Mouse (Mus musculus) heart, embryonic 12.5 days (tissue): Measurements from ENCODE around the gene Cacng3. TPM values are rescaled to one million over a fixed set of nuclear protein-coding genes. Genes with fewer than 3 reads are reported as not detected.

ENCODE experiments used
- ATAC-seq: fragments of 200-750 bp; cut with Nextera tagmentation; 2 replicates; pipeline ENCODE4 v1.8.0; 2017; ENCODE audit warnings: moderate TSS enrichment, moderate library complexity; ENCODE audit not compliant: insufficient number of reproducible peaks, low FRiP score
- H3K27ac ChIP-seq: fragments of 300-500 bp; sonication (generic); 2 replicates; pipeline ENCODE4 v1.5.1; 2016; ENCODE audit warnings: mild to moderate bottlenecking, moderate library complexity; ENCODE audit not compliant: poor library complexity, severe bottlenecking
- H3K27me3 ChIP-seq: fragments of 300-500 bp; sonication (generic); replicated peaks from 2 replicates; pipeline ENCODE4 v1.6.1; 2016; ENCODE audit warnings: mild to moderate bottlenecking, moderate library complexity
- H3K36me3 ChIP-seq: fragments of 300-500 bp; sonication (generic); 2 replicates; pipeline ENCODE4 v1.6.1; 2016; ENCODE audit warnings: mild to moderate bottlenecking, moderate library complexity
- H3K4me1 ChIP-seq: fragments of 300-500 bp; sonication (generic); replicated peaks from 2 replicates; pipeline ENCODE4 v1.6.1; 2016; ENCODE audit warnings: mild to moderate bottlenecking
- H3K4me2 ChIP-seq: fragments of 300-500 bp; sonication (generic); 2 replicates; pipeline ENCODE4 v1.6.1; 2016; ENCODE audit warnings: mild to moderate bottlenecking, moderate library complexity
- H3K4me3 ChIP-seq: fragments of 300-500 bp; sonication (generic); 2 replicates; pipeline ENCODE4 v1.5.1; 2016; ENCODE audit warnings: mild to moderate bottlenecking
- H3K9ac ChIP-seq: fragments of 300-500 bp; sonication (generic); 2 replicates; pipeline ENCODE4 v1.6.1; 2016; ENCODE audit warnings: mild to moderate bottlenecking, moderate library complexity
- H3K9me3 ChIP-seq: fragments of 300-500 bp; sonication (generic); replicated peaks from 2 replicates; pipeline ENCODE4 v1.6.1; 2016; ENCODE audit warnings: mild to moderate bottlenecking, moderate library complexity
- WGBS: fragments of 180-500 bp; shearing (Covaris S2); methylation state at CpG from one replicate; pipeline ENCODE4 v1.1.7; 2016; 5-methylcytosine and 5-hydroxymethylcytosine counted together
- polyA plus RNA-seq: library from polyadenylated mRNA; unstranded; fragments of >200 nt; fragmentation: Nextera tagmentation; extraction: Ambion mirVana; gene quantifications from 2 replicates; pipeline ENCODE4 v1.2.1, GENCODE M21; 2016

Cacng3 gene
- polyA plus RNA-seq, 1 experiment from 2014 or later: not detected

DNA sequence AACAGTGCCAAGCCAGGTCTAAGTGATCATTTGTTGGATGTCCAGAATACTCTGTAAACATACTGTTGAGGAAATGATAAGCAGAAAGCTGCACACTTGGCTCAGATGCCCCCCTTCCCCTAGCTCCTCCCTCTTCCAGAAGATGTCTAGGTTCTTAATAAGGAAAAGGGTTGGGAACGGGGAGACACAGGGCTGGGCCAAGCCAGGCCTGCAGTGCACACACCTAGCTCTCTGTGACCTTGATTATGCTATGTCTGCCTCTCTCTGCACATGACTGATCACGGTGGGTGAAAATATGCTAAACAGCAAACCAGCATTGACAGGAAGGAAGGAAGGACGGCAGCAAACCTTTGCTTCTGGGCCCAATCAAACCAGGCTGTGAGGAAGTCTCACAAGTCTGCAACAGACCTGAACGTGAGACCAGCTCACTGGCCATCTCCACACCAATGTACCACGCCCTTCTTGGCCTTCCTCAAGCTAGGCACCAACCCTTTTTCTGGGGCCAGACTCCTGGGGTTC, 53.1 kb downstream of the Cacng3 start:
- 34% methylated on average over 5 of the region's 5 CpGs for WGBS
- ATAC-seq: no peak; the same call in 1 of the 2 replicates
- no peaks in the 10 kb centered on the region for H3K36me3 ChIP-seq
- no peak overlapping the region for H3K27ac ChIP-seq
- no peaks in the 10 kb centered on the region for H3K9me3 ChIP-seq
- H3K4me2 ChIP-seq: no peak overlapping the region
- no peak overlapping the region for H3K9ac ChIP-seq
- H3K4me3 ChIP-seq: no peak overlapping the region
- no peaks in the 10 kb centered on the region for H3K27me3 ChIP-seq
- H3K4me1 ChIP-seq: no peaks in the 10 kb centered on the region; the same call in 1 of the 2 replicates

DNA sequence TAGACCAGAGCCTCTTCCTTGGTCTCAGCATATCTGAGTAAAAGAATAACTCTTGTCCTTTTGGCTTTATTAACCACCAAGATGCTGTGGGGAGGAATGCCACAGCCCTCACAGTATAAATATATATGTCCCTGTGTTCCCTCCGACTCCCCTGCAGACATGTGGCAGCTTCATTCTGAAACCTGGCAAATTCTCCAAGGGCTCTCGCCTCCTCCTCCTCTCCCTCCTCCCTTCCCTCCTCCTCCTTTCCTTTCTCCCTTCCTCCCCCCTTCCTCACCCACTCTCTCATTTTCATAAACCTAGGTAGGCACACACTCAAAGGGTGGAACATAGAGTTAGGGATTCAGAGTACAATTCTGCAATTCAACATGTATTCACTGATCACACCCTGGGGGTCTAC, 56.1 kb downstream of the Cacng3 start:
- WGBS: 71% methylated on average over 2 of the region's 2 CpGs
- Histone ChIP-seq H3K4me1 (peaks cover 5% of the 10 kb centered on the region; the same call in 1 of the 2 replicates), H3K27me3 (no peaks in the 10 kb centered on the region), H3K9me3 (no peaks in the 10 kb centered on the region), H3K9ac (no peak overlapping the region), H3K36me3 (no peaks in the 10 kb centered on the region), H3K4me3 (no peak overlapping the region), H3K4me2 (no peak overlapping the region), H3K27ac (no peak overlapping the region)
- no peak for ATAC-seq

DNA sequence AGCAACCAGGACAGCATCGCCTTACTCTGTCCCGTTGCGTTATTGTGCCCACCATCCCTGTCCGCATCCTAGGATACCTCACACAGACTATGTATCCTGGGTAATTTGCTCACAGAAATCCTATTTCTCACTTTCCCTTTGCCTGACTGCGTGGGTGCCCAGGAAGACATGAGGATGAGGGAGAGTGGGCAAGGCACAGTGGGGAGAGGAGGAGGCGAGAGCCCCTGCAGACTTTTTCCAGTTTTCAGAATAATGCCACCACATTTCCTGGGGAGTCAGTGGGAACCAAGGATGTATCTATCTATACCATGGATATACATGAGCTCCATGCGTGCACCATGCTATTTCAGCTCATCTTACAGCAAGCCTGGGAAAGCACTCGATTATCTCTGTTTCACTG, 57.9 kb downstream of the Cacng3 start:
- H3K27ac ChIP-seq: no peak overlapping the region
- peaks cover 5% of the 10 kb centered on the region; the same call in 1 of the 2 replicates for H3K4me1 ChIP-seq
- no peaks in the 10 kb centered on the region for H3K27me3 ChIP-seq
- no peak overlapping the region for H3K4me3 ChIP-seq
- H3K9ac ChIP-seq: no peak overlapping the region
- no peaks in the 10 kb centered on the region for H3K36me3 ChIP-seq
- H3K4me2 ChIP-seq: no peak overlapping the region
- no peaks in the 10 kb centered on the region for H3K9me3 ChIP-seq
- WGBS: 89% methylated on average over 8 of the region's 8 CpGs
- ATAC-seq: no peak

DNA sequence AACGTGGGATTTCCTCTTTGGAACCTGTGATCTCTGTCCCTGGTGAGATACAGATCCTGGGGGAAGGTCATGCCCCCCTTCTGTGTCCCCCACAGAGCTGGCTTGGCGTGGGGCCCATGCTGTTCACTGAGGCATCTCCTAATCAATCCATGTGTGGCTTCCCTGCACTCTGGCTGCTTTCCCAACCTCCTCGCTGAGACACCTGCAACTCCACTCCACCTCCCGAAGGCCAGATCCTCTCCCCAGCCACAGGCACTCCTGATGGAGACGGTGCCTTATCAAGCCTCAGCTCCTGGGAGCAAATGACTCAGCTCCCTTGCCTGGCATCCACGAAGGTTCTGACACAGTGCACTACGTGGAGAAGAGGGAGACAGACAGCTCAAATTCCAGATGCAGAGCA, 58.6 kb downstream of the Cacng3 start:
- H3K4me2 ChIP-seq: no peak overlapping the region
- no peak for ATAC-seq
- 17% methylated on average over 7 of the region's 7 CpGs for WGBS

DNA sequence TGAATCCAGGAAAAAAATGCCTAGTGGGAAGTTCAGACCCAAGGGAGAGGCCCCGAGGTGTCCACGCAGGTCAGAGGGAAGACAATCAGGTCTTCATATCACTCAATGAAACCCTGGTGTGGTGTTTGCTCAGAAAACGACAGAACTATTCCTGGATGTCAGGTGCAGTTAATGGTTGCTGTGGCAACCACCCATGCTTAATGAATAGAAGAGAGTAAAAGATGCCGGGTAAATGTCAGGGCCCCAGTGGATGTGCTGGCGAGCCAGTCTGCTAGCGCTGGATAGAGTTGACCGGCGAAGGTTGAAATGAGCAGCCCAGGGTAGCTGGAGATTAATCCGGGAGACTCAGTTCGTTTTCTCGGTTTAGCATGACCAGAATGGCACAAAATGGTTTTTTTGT, 65.0 kb downstream of the Cacng3 start:
- H3K27ac ChIP-seq: no peak overlapping the region
- H3K4me1 ChIP-seq: no peaks in the 10 kb centered on the region
- ATAC-seq: no peak
- no peaks in the 10 kb centered on the region for H3K27me3 ChIP-seq
- no peaks in the 10 kb centered on the region for H3K36me3 ChIP-seq
- H3K4me2 ChIP-seq: no peak overlapping the region
- 79% methylated on average over 11 of the region's 11 CpGs for WGBS
- H3K9ac ChIP-seq: no peak overlapping the region
- H3K4me3 ChIP-seq: no peak overlapping the region
- H3K9me3 ChIP-seq: no peaks in the 10 kb centered on the region

More for the DNA sequence above, 58.6 kb downstream of the Cacng3 start:
- H3K9ac ChIP-seq: no peak overlapping the region
- no peaks in the 10 kb centered on the region for H3K36me3 ChIP-seq
- H3K27me3 ChIP-seq: no peaks in the 10 kb centered on the region
- H3K9me3 ChIP-seq: no peaks in the 10 kb centered on the region
- H3K4me3 ChIP-seq: no peak overlapping the region
- H3K27ac ChIP-seq: no peak overlapping the region
- peaks cover 5% of the 10 kb centered on the region; the same call in 1 of the 2 replicates for H3K4me1 ChIP-seq

DNA sequence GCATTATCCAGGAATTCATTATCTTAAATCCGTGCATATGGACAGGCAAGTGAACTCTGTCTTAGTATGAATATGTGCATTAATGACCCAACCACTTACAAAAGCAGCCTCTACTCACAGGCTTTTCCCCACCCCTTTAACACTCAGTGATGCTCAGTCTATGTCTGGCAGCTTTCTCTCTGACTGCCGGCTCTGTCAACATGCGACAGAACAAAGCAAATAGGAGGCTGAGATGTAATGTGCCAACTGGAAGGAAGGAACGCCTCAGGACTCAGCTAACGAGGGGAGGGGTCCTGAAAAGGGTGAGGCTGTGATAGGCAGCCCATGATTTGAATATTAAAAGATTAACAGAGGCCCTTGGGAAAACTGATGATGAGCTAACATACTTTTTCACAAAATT, 68.2 kb downstream of the Cacng3 start:
- no peak for ATAC-seq
- H3K4me2 ChIP-seq: no peak overlapping the region
- H3K27me3 ChIP-seq: no peaks in the 10 kb centered on the region
- no peak overlapping the region for H3K9ac ChIP-seq
- no peak overlapping the region for H3K4me3 ChIP-seq
- no peak overlapping the region for H3K27ac ChIP-seq
- H3K9me3 ChIP-seq: no peaks in the 10 kb centered on the region
- H3K4me1 ChIP-seq: no peaks in the 10 kb centered on the region
- H3K36me3 ChIP-seq: no peaks in the 10 kb centered on the region
- WGBS: 41% methylated on average over 5 of the region's 5 CpGs

DNA sequence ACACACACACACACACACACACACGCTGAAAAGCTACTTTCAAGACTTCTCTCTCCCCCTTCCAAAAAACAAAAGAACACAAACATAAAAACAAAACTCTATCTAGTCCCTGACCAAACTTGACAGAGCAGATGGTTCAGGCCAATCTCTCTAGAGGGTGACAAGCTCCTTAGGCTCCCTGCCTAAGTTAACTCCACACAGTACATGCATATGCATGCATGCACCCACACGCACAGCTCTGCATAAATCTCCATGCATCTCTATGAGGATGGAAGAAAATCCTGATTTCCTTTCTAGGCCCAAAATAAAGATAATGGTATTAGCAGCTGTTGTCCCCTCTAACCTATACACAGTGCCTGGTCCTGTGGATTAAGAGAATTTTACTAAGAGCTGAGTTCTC, 70.4 kb downstream of the Cacng3 start:
- WGBS: 92% methylated on average over 2 of the region's 2 CpGs
- Histone ChIP-seq H3K9me3 (no peaks in the 10 kb centered on the region), H3K36me3 (no peaks in the 10 kb centered on the region), H3K9ac (no peak overlapping the region), H3K4me1 (no peaks in the 10 kb centered on the region), H3K27ac (no peak overlapping the region), H3K27me3 (no peaks in the 10 kb centered on the region), H3K4me3 (no peak overlapping the region), H3K4me2 (no peak overlapping the region)
- no peak for ATAC-seq

DNA sequence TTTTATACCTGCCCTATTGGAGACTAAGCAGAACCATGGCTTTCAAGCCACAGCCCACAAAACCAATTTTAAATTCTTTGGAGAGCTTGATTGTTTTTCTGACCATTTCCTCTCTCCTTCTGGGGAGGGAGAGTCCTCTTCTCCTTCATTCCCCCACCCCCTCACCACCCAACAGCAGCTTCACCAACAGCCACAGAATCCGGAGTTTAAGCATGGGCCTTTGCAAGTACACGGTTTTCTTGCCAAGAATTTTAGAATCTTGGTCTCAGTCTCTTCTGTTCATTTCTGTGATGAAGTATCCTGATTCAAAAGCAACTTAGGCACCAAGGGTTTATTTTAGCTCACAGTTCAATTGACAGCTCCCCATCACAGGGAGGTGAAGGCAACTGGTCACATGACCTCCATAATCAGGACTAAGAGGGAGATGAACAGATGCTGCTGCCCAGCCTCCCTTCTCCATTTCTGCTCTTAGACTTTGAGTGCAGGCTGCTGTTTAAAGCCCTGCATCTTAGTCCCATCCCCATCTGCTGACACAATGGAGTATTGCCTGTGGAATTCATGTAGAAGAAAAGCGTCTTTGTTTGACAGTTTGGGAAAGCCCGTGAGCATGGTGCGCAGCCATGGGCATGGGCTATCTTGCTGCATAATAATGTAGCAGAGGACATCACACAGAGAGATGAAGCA, 85.8 kb downstream of the Cacng3 start:
- Histone ChIP-seq H3K9ac (no peak overlapping the region), H3K4me1 (no peaks in the 10 kb centered on the region), H3K9me3 (no peaks in the 10 kb centered on the region), H3K4me3 (no peak overlapping the region), H3K27me3 (no peaks in the 10 kb centered on the region), H3K27ac (no peak overlapping the region), H3K4me2 (no peak overlapping the region), H3K36me3 (no peaks in the 10 kb centered on the region)
- WGBS: 77% methylated on average over 5 of the region's 5 CpGs
- no peak for ATAC-seq

DNA sequence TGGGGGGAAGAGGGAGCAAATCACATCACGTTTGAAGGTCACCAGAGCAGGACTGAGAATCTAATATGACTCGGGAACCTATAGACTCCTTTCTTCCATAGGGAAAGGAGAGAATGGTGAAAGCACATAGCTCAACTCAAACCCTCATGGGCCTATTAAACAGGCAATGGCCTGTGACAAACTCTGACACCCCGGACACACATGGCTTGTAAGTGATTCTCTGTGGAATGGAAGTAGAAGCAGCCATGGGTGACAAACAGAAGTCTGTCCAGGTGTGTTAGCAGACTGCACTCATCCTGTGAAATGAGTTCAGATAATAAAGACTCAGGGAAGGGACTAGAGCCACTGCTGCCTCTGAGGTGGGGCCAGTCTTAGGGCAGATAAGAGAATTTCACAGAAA, 88.4 kb downstream of the Cacng3 start:
- Histone ChIP-seq H3K9me3 (peaks cover 16% of the 10 kb centered on the region), H3K36me3 (no peaks in the 10 kb centered on the region), H3K27ac (no peak overlapping the region), H3K4me2 (no peak overlapping the region), H3K9ac (no peak overlapping the region), H3K4me3 (no peak overlapping the region), H3K27me3 (no peaks in the 10 kb centered on the region), H3K4me1 (no peaks in the 10 kb centered on the region)
- 64% methylated on average over 3 of the region's 3 CpGs for WGBS
- no peak for ATAC-seq

DNA sequence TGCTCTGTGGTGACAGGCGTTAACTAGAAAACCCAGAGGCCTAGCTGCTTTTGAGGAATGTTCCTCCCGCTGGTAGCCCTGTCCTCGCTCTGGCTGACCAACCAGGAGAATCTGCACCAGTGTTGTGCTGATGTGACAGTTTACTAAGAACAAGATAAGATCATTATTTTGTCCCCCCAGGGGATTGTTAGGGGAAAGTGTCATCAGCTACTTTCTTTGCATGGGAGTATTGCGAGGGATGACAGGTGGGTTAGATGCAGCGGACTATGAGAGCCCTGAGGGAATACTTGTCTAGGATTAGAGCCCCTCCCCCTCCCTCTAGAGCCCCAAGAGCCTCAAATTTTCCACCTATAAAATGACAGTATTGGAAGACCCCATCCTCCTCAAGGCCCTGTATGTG, 94.2 kb downstream of the Cacng3 start:
- Histone ChIP-seq H3K4me1 (no peaks in the 10 kb centered on the region), H3K9ac (no peak overlapping the region), H3K27me3 (no peaks in the 10 kb centered on the region), H3K4me3 (no peak overlapping the region), H3K36me3 (no peaks in the 10 kb centered on the region), H3K4me2 (no peak overlapping the region), H3K27ac (no peak overlapping the region), H3K9me3 (peaks cover 16% of the 10 kb centered on the region)
- ATAC-seq: no peak
- 66% methylated on average over 5 of the region's 5 CpGs for WGBS

DNA sequence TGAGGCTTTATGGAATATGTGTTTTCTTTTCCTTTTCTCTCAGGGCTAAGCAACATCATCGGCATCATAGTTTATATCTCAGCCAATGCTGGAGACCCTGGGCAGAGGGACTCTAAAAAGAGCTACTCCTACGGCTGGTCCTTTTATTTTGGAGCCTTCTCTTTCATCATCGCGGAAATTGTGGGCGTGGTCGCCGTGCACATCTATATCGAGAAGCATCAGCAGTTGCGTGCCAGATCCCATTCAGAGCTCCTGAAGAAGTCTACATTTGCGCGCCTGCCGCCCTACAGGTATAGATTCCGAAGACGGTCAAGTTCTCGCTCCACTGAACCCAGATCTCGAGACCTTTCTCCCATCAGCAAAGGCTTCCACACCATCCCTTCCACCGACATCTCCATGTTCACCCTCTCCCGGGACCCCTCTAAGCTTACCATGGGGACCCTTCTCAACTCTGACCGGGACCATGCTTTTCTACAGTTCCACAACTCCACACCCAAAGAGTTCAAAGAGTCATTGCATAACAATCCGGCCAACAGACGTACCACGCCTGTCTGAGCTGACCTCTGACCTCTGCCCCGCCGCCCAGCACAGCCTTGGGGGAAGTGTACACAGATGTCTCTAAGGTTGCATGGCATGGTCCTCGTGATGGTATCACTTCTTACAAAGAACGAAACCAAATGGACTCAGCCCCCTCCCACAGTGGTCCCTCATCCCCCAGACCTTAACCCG, 98.2 kb downstream of the Cacng3 start:
- no peak overlapping the region for H3K4me2 ChIP-seq
- 86% methylated on average over 27 of the region's 27 CpGs for WGBS
- ATAC-seq: no peak

More for the DNA sequence above, 98.2 kb downstream of the Cacng3 start:
- no peak overlapping the region for H3K27ac ChIP-seq
- H3K27me3 ChIP-seq: no peaks in the 10 kb centered on the region
- H3K9ac ChIP-seq: no peak overlapping the region
- no peaks in the 10 kb centered on the region for H3K36me3 ChIP-seq
- no peaks in the 10 kb centered on the region; the same call in 1 of the 2 replicates for H3K9me3 ChIP-seq
- no peaks in the 10 kb centered on the region for H3K4me1 ChIP-seq
- no peak overlapping the region for H3K4me3 ChIP-seq
